Mouse (Mus musculus): ENCODE results near the gene Higd1b.

Gene Higd1b

GRCm38 (mm10) chr11:102835549-102835948 lies at the start of gene Higd1b:
Gene Higd1b, plus strand, starts transcription at chr11:102835849.
- no peak for DNase-seq

- DNase-seq, result no peak
Observed at GRCm38 (mm10) chr11:102787688-102788177, 47.9 kb upstream of the Higd1b start.

- DNase-seq, result no peak
Observed at GRCm38 (mm10) chr11:102791682-102792445, 43.8 kb upstream of the Higd1b start.

- no peak for DNase-seq
Observed at GRCm38 (mm10) chr11:102794157-102794556, 41.5 kb upstream of the Higd1b start.

- DNase-seq, result no peak
Observed at GRCm38 (mm10) chr11:102803453-102803852, 32.2 kb upstream of the Higd1b start.

GRCm38 (mm10) chr11:102808246-102808645 lies 27.4 kb upstream of the Higd1b start:
- no peak for DNase-seq

- DNase-seq, result peak; percentile 22
Observed at GRCm38 (mm10) chr11:102810721-102811485, 24.7 kb upstream of the Higd1b start.

- no peak for DNase-seq
Observed at GRCm38 (mm10) chr11:102814881-102815280, 20.8 kb upstream of the Higd1b start.

GRCm38 (mm10) chr11:102818121-102819020 lies 17.3 kb upstream of the Higd1b start:
- peak; percentile 69 for DNase-seq

- DNase-seq, result peak; percentile 84
Observed at GRCm38 (mm10) chr11:102819021-102819782, 16.4 kb upstream of the Higd1b start, which contains the start of gene Gjc1. Gene Gjc1, minus strand, starts transcription at chr11:102819700.

GRCm38 (mm10) chr11:102819783-102820385 lies 15.8 kb upstream of the Higd1b start:
- DNase-seq, result no peak

GRCm38 (mm10) chr11:102820432-102820831 lies 15.2 kb upstream of the Higd1b start:
- DNase-seq, result no peak

- no peak for DNase-seq
Observed at GRCm38 (mm10) chr11:102821231-102821630, 14.4 kb upstream of the Higd1b start.

GRCm38 (mm10) chr11:102826476-102826875 lies 9.2 kb upstream of the Higd1b start:
- DNase-seq, result no peak

GRCm38 (mm10) chr11:102827097-102827496 lies 8.6 kb upstream of the Higd1b start:
- DNase-seq, result no peak

- DNase-seq, result no peak
Observed at GRCm38 (mm10) chr11:102830276-102830675, 5.4 kb upstream of the Higd1b start.

GRCm38 (mm10) chr11:102832700-102833297 lies 2.9 kb upstream of the Higd1b start:
- no peak for DNase-seq

GRCm38 (mm10) chr11:102834219-102834618 lies 1.4 kb upstream of the Higd1b start:
- peak; percentile 18 for DNase-seq

GRCm38 (mm10) chr11:102836146-102836545 lies 497 bp downstream of the Higd1b start:
- no peak for DNase-seq

GRCm38 (mm10) chr11:102837385-102837784 lies 1.7 kb downstream of the Higd1b start:
- no peak for DNase-seq

GRCm38 (mm10) chr11:102838126-102838525 lies 2.5 kb downstream of the Higd1b start:
- no peak for DNase-seq

Measured in retina, postnatal 1 day (tissue).